Mouse (Mus musculus) heart, adult 11 months (tissue): ENCODE measurements around the gene Myadm.

Source experiments
- DNase-seq: peaks from one replicate; pipeline ENCODE4 v3.0.0; 2022

Gene Myadm

DNA sequence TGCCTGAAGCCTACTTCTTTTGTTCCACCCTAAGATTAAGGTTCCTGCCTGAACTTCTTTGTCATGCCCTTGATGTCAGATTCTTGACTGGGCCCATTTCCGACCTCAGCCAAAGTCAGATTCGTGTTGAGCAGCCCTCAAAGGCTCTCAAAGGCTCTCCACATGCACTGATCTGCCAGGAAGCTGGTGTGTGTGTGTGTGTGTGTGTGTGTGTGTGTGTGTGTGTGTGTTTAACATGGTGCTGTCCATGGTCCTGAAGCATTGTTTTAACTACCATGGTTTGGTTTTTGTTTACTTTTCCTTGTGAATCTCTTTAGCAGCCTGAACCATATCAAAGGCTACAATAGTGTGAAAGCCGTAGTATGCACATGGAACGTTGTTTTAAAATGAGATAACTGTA lies 39.1 kb downstream of the Myadm start:
- DNase-seq, result no peak

GRCm38 (mm10) chr7:3329776-3330546 lies 41.1 kb downstream of the Myadm start:
- DNase-seq, result peak; percentile 94

- DNase-seq, result no peak
Observed at GRCm38 (mm10) chr7:3331171-3331570, 42.3 kb downstream of the Myadm start.

- peak; percentile 97 for DNase-seq
Observed at GRCm38 (mm10) chr7:3331581-3332223, 42.8 kb downstream of the Myadm start.

GRCm38 (mm10) chr7:3332224-3332615 lies 43.3 kb downstream of the Myadm start:
- DNase-seq, result no peak

DNA sequence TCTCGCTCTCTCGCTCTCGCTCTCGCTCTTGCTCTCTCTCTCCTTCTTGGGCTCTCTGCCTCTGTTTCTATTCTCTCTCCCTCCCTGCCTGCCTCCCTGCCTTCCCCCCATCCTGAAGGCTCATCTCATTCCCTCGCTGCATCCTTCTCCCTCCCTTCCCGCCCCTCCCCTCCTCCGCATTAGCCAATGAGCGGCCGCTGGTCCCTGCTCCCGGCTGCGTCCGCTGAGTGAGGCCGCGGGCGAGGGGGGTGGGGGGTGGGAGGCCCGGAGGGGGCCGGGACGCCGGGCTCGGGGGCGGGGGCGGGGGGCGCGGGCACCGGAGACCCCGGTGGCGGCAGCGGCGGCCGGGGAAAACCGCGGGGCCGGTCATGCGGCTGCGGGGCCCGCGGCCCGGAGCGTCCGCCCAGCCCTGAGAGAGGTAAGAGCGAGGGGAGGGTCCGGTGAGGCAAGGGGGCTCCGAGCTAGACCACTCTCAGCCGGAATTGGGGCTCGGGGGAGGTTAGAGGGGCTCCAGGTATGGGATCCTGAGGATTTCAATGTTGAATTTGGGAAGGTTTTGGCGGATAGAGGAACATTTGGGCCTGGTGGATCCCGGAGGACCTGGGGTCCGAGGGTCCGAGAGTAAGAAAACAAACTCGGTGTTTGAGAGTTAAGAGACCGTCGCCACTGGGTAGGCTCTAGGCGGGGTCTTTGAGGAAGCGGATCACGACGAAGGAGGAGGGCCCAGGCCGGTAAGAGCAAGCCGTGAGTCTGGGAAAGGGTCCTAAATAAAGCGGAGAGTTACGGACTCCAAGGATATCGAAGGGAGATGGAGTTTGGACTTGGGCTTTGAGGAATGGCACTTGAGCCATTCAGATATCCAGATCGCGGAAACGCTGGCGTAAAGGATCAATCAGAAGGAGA lies 44.0 kb downstream of the Myadm start, which contains the start of gene Cacng7:
Gene Cacng7 (plus strand): TSS at position 337 of the 903 bp plus-strand sequence.
- peak; percentile 95 for DNase-seq

- no peak for DNase-seq
Observed at GRCm38 (mm10) chr7:3333542-3333941, 44.7 kb downstream of the Myadm start.

GRCm38 (mm10) chr7:3336412-3336811 lies 47.5 kb downstream of the Myadm start:
- DNase-seq, result no peak

DNA sequence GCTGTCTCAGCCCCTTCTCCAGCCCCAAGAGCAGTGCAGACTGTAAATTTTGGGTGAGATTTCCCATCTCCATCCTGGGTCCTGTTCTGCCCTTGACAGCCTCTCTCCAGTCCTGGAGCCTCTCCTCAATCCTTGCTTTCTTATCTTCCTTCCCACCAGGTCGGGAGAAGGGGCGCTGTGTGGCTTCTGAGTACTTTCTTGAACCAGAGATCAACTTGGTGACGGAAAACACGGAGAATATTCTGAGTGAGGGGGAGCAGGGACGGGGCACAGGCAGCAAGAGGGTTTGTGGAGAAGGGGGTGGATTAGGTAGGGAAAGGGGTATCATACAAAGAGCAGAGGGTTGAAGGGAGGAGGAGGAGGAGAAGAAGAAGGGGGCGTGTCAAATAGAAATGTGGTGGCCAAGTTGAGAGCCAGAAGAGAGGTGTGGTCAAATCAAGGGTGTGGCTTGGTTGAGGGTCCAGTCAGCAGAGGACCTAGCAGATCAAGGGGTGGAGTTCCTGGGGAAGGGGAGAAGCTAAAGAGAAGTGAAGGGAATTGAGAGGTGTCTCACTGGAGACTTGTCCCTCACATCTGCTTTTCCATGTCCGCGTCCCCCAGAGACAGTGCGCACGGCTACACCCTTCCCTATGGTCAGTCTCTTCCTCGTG lies 49.5 kb downstream of the Myadm start:
- DNase-seq, result no peak

GRCm38 (mm10) chr7:3339010-3339409 lies 50.1 kb downstream of the Myadm start:
- DNase-seq, result no peak

DNA sequence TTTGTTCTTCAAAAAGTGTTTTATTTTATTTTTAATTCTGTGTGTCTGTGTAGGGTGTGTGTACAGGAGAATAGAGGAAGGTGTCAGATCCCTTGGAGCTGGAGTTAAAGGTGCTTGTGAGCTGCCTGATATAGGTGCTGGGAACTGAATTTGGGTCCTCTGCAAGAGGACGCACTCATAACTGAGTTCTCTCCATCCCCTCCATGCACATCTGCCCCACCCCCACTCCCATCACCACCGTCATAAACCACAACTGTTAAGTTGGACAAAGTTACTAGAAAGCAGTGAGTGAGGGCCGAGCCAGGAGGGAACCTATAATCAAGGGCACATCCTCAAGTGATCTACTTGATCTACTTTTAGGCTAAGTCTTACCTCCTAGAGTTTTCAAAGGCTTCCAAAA lies 55.0 kb downstream of the Myadm start:
- peak; percentile 77 for DNase-seq

- no peak for DNase-seq
Observed at GRCm38 (mm10) chr7:3345301-3345700, 56.4 kb downstream of the Myadm start.

- no peak for DNase-seq
Observed at GRCm38 (mm10) chr7:3347366-3348287, 58.7 kb downstream of the Myadm start.

DNA sequence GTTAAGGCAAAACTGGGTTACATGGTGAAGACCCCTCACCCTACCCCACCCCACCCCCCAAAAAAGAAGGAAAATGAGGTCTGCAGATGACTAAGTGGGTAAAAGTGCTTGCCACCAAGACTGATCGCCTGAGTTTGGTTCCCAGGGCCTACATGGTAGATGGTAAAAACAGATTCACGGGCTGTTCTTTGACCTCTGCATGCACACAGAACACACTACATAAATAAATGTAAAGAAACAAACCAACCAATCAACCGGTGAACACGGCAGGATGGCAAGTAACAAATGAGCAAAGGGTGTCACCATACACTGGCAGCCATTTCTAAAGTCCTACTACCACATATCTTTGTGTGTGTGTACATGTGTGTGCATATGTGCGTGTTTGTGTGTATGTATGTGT lies 59.4 kb downstream of the Myadm start:
- no peak for DNase-seq

- no peak for DNase-seq
Observed at GRCm38 (mm10) chr7:3349775-3350174, 60.9 kb downstream of the Myadm start.
